Mouse (Mus musculus) CD4-positive, CD25-positive, alpha-beta regulatory T cell, adult 9 weeks (primary cell): ENCODE results near the gene Syt2. TPM values are rescaled to one million over a fixed set of nuclear protein-coding genes. Genes with fewer than 3 reads are reported as not detected.

Experiments
- polyA plus RNA-seq: library from polyadenylated mRNA; unstranded; fragments of 100-300 nt; shearing (Covaris generic); gene quantifications from one replicate; pipeline ENCODE4 v1.2.1, GENCODE M21; 2017

Gene Syt2
- polyA plus RNA-seq, result not detected

GRCm38 (mm10) chr1:134646261-134646962 is at the start of gene Syt2:
Gene Syt2, plus strand, starts transcription at chr1:134646677.

Other genes with a start within 250 kb of the Syt2 start
- 34.5 TPM for gene Cyb5r1, start 241.1 kb upstream of the Syt2 start, polyA plus RNA-seq
- 25.0 TPM for gene Adipor1, start 231.3 kb upstream of the Syt2 start, polyA plus RNA-seq
- gene Klhl12, start 191.1 kb upstream of the Syt2 start, polyA plus RNA-seq, result 16.6 TPM
- 58.4 TPM for gene Rabif, start 152.0 kb upstream of the Syt2 start, polyA plus RNA-seq
- gene Mgat4e, start 97.0 kb upstream of the Syt2 start, polyA plus RNA-seq, result not detected
- gene Kdm5b, start 86.5 kb upstream of the Syt2 start, polyA plus RNA-seq, result 14.3 TPM